Mouse (Mus musculus) forebrain, embryonic 10.5 days (tissue): ENCODE measurements around the gene Otx1. TPM values are rescaled to one million over a fixed set of nuclear protein-coding genes. Genes with fewer than 3 reads are reported as not detected.
A peak's percentile ranks its signal among the peaks of the same experiment; 100 is the strongest.

Source experiments
- DNase-seq: peaks from one replicate; pipeline ENCODE4 v3.0.0-alpha.2; 2017; ENCODE audit warnings: low spot score; ENCODE audit errors: extremely low spot score
- H3K27ac ChIP-seq: fragments of 300-500 bp; sonication (generic); 2 replicates; pipeline ENCODE4 v1.5.1; 2016; ENCODE audit warnings: mild to moderate bottlenecking
- H3K27me3 ChIP-seq: fragments of 300-500 bp; sonication (generic); 2 replicates; pipeline ENCODE4 v1.6.1; 2016; ENCODE audit warnings: mild to moderate bottlenecking; ENCODE audit not compliant: poor library complexity, severe bottlenecking
- H3K36me3 ChIP-seq: fragments of 300-500 bp; sonication (generic); replicated peaks from 2 replicates; pipeline ENCODE4 v1.6.1; 2016; ENCODE audit warnings: mild to moderate bottlenecking, moderate library complexity
- H3K4me1 ChIP-seq: fragments of 300-500 bp; sonication (generic); 2 replicates; pipeline ENCODE4 v1.6.1; 2016
- H3K4me3 ChIP-seq: fragments of 300-500 bp; sonication (generic); 2 replicates; pipeline ENCODE4 v1.5.1; 2016; ENCODE audit warnings: mild to moderate bottlenecking, moderate library complexity
- H3K9me3 ChIP-seq: fragments of 300-500 bp; sonication (generic); 2 replicates; pipeline ENCODE4 v1.6.1; 2016; ENCODE audit warnings: mild to moderate bottlenecking, moderate library complexity
- WGBS: fragments of 180-500 bp; shearing (Covaris S2); methylation state at CpG from one replicate; pipeline ENCODE4 v1.1.7; 2016; 5-methylcytosine and 5-hydroxymethylcytosine counted together
- polyA plus RNA-seq: library from polyadenylated mRNA; unstranded; fragments of >200 nt; fragmentation: Nextera tagmentation; extraction: Ambion mirVana; gene quantifications from 2 replicates; pipeline ENCODE4 v1.2.1, GENCODE M21; 2016

The Otx1 gene
- polyA plus RNA-seq = 39.2 and 46.1 TPM in 2 replicates

GRCm38 (mm10) chr11:22002783-22003340 lies at the start of gene Otx1:
Gene Otx1 (minus strand): TSS chr11:22002897.
- peak; percentile 80 for DNase-seq
- under 1% methylated on average over 34 of the region's 34 CpGs for WGBS
- no peaks in the 10 kb centered on the region for H3K9me3 ChIP-seq
- peaks cover 26% of the 10 kb centered on the region for H3K36me3 ChIP-seq
- H3K4me3 ChIP-seq = peak within 1 kb of the TSS; percentile 91
- peak within 1 kb of the TSS; percentile 99 for H3K27ac ChIP-seq
- peaks cover 93% of the 10 kb centered on the region for H3K4me1 ChIP-seq
- H3K27me3 ChIP-seq = peaks cover 96% of the 10 kb centered on the region

DNA sequence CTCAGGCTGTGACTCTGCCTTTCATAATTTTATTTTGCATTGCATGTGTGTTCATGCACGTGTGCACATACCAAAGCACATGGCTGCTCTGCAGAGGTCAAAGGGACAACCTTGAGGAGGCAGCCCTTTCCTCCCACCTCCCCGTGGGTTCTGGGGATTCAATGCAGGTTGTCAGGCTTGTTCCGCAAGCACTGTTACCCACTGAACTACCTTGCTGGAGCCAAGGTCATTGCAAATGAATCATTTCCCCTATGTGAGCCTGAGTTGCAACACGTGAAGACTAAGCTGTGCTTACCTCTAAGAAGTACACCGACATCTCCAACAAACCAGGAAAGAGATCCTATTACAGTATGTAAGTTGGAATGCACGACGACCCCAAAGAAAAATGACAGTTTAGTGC lies 48.2 kb upstream of the Otx1 start:
- no peak for DNase-seq
- WGBS = 83% methylated on average over 7 of the region's 7 CpGs

GRCm38 (mm10) chr11:22039854-22040426 lies 37.2 kb upstream of the Otx1 start:
- DNase-seq = no peak
- 40% methylated on average over 6 of the region's 6 CpGs for WGBS
- Histone ChIP-seq H3K27me3 (no peaks in the 10 kb centered on the region; the same call in 1 of the 2 replicates), H3K4me1 (peaks cover 85% of the 10 kb centered on the region), H3K27ac (peak overlapping the region; percentile 30; the same call in 1 of the 2 replicates), H3K36me3 (no peaks in the 10 kb centered on the region), H3K4me3 (no peak overlapping the region), H3K9me3 (no peaks in the 10 kb centered on the region)

More for the DNA sequence above, 48.2 kb upstream of the Otx1 start:
- Histone ChIP-seq H3K4me1 (peaks cover 14% of the 10 kb centered on the region), H3K27ac (no peak overlapping the region), H3K27me3 (no peaks in the 10 kb centered on the region), H3K9me3 (no peaks in the 10 kb centered on the region), H3K36me3 (peaks cover 3% of the 10 kb centered on the region), H3K4me3 (no peak overlapping the region)

GRCm38 (mm10) chr11:22034564-22035105 lies 31.9 kb upstream of the Otx1 start:
- WGBS = 16% methylated on average over 7 of the region's 7 CpGs
- Histone ChIP-seq H3K36me3 (no peaks in the 10 kb centered on the region), H3K4me1 (peaks cover 74% of the 10 kb centered on the region), H3K27ac (peak overlapping the region; percentile 51), H3K4me3 (no peak overlapping the region), H3K27me3 (peaks cover 7% of the 10 kb centered on the region; the same call in 1 of the 2 replicates), H3K9me3 (no peaks in the 10 kb centered on the region)
- DNase-seq = peak; percentile 23

- H3K27ac ChIP-seq = peak overlapping the region; percentile 51
- WGBS = 83% methylated on average over 3 of the region's 3 CpGs
- no peaks in the 10 kb centered on the region for H3K9me3 ChIP-seq
- H3K4me3 ChIP-seq = no peak overlapping the region
- H3K27me3 ChIP-seq = peaks cover 7% of the 10 kb centered on the region; the same call in 1 of the 2 replicates
- DNase-seq = no peak
- no peaks in the 10 kb centered on the region for H3K36me3 ChIP-seq
- peaks cover 63% of the 10 kb centered on the region for H3K4me1 ChIP-seq
Observed at GRCm38 (mm10) chr11:22033582-22033981, 30.9 kb upstream of the Otx1 start.

DNA sequence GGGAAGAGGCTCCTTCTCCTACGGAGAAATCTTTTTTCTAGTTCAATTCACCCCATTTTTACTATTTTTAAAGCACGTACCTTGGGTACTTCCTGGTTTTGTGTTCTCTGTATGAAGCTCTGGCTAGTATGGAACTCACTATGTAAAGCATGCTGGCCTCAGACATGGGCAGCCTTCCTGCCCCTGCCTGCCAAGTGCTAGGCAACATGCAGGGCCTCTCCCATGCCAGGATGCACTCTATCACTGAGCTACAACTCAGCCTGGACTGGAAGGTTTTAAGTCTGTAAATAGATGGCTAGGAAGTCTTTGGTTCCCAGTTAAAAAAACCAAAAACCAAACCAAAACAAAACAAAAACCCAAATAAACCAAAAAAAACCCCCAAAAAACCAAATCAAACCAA lies 17.9 kb upstream of the Otx1 start:
- peaks cover 20% of the 10 kb centered on the region for H3K27me3 ChIP-seq
- H3K4me3 ChIP-seq = no peak overlapping the region
- peaks cover 33% of the 10 kb centered on the region for H3K4me1 ChIP-seq
- DNase-seq = no peak
- H3K36me3 ChIP-seq = peaks cover 13% of the 10 kb centered on the region
- H3K9me3 ChIP-seq = peaks cover 4% of the 10 kb centered on the region; the same call in 1 of the 2 replicates
- 91% methylated on average over 2 of the region's 2 CpGs for WGBS
- H3K27ac ChIP-seq = no peak overlapping the region

DNA sequence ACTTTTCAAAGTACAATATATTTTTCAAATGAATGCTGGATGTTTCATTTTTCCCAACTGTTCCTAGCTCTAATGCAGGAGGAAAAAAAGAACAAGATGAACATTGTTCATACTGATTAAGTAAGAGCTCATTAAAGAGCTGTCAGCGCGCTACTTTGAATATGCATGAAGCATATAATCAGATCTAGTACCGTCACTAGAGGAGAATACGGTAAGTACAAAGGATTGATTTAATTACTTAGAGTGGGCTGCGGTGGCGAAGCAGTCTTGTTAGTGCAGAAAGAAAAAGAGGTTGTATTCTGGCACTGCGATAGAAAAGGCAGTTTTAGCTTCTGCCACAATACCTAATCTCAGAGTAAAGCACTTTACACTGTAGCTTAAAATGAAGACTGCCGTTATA lies 14.7 kb upstream of the Otx1 start:
- DNase-seq = no peak
- peaks cover 13% of the 10 kb centered on the region for H3K36me3 ChIP-seq
- peaks cover 33% of the 10 kb centered on the region for H3K27me3 ChIP-seq
- peak overlapping the region; percentile 56; the same call in 1 of the 2 replicates for H3K27ac ChIP-seq
- WGBS = 24% methylated on average over 8 of the region's 8 CpGs
- no peak overlapping the region for H3K4me3 ChIP-seq
- peaks cover 4% of the 10 kb centered on the region; the same call in 1 of the 2 replicates for H3K9me3 ChIP-seq
- H3K4me1 ChIP-seq = peaks cover 57% of the 10 kb centered on the region

- DNase-seq = no peak
- H3K9me3 ChIP-seq = peaks cover 4% of the 10 kb centered on the region; the same call in 1 of the 2 replicates
- peaks cover 6% of the 10 kb centered on the region for H3K36me3 ChIP-seq
- peaks cover 58% of the 10 kb centered on the region for H3K4me1 ChIP-seq
- no peak overlapping the region for H3K27ac ChIP-seq
- WGBS = 60% methylated on average over 3 of the region's 3 CpGs
- H3K27me3 ChIP-seq = peaks cover 33% of the 10 kb centered on the region
- no peak overlapping the region for H3K4me3 ChIP-seq
Observed at GRCm38 (mm10) chr11:22016341-22016740, 13.6 kb upstream of the Otx1 start.

GRCm38 (mm10) chr11:22008817-22009216 lies 6.1 kb upstream of the Otx1 start:
- WGBS = 6% methylated on average over 2 of the region's 2 CpGs
- peak overlapping the region; percentile 91 for H3K4me3 ChIP-seq

GRCm38 (mm10) chr11:22008129-22008596 lies 5.5 kb upstream of the Otx1 start:
- WGBS = under 1% methylated on average over 10 of the region's 10 CpGs
- DNase-seq = peak; percentile 68
- Histone ChIP-seq H3K27ac (peak overlapping the region; percentile 99), H3K27me3 (peaks cover 60% of the 10 kb centered on the region), H3K9me3 (no peaks in the 10 kb centered on the region), H3K4me1 (peaks cover 85% of the 10 kb centered on the region), H3K36me3 (no peaks in the 10 kb centered on the region), H3K4me3 (peak overlapping the region; percentile 91)

More at GRCm38 (mm10) chr11:22008817-22009216, 6.1 kb upstream of the Otx1 start:
- Histone ChIP-seq H3K36me3 (no peaks in the 10 kb centered on the region), H3K27ac (peak overlapping the region; percentile 99), H3K9me3 (no peaks in the 10 kb centered on the region), H3K27me3 (peaks cover 54% of the 10 kb centered on the region), H3K4me1 (peaks cover 83% of the 10 kb centered on the region)
- DNase-seq = no peak

GRCm38 (mm10) chr11:22007781-22008110 lies 5.0 kb upstream of the Otx1 start:
- Histone ChIP-seq H3K9me3 (no peaks in the 10 kb centered on the region), H3K4me3 (peak overlapping the region; percentile 91), H3K27me3 (peaks cover 64% of the 10 kb centered on the region), H3K36me3 (no peaks in the 10 kb centered on the region), H3K4me1 (peaks cover 86% of the 10 kb centered on the region), H3K27ac (peak overlapping the region; percentile 99)
- no peak for DNase-seq
- WGBS = under 1% methylated on average over 6 of the region's 6 CpGs

DNA sequence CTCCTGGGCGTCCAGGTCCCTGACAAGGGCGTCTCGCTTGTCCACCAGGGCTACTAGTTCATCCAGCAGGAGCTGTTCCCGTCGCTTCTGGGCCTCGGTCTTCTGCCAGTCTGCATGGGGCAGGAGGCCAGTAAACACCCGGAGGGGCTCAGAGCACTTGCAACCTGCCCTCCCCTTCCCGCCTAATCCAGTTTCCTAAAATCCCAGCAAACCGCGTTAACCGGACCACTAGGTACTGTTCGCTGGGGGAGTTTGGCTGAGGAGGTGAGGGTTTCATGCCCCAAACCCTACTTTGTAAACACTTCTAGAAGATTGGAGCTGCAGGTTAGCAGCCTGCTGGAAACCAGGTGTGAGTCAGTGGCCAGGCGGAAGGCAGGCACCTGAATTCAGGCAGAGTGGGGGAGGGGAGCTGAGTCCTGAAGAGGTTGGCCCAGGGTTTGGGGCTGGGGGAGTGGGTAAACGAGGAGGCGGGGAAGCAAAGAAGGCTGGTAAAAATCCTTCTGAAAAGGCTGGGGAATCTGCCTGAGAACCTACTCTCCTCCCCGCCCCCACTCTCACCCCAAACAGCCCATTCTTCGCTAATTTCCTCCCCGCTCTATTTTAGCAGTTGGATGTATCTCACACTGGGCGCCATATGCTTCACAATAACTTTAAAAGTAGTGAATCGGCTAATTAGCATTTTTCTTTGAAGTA lies 4.5 kb upstream of the Otx1 start:
- no peaks in the 10 kb centered on the region for H3K36me3 ChIP-seq
- WGBS = under 1% methylated on average over 20 of the region's 20 CpGs
- H3K4me3 ChIP-seq = peak overlapping the region; percentile 91
- no peaks in the 10 kb centered on the region for H3K9me3 ChIP-seq
- H3K4me1 ChIP-seq = peaks cover 92% of the 10 kb centered on the region
- peaks cover 67% of the 10 kb centered on the region for H3K27me3 ChIP-seq
- H3K27ac ChIP-seq = peak overlapping the region; percentile 99
- peak; percentile 75 for DNase-seq
